Mouse (Mus musculus) erythroblast, embryonic 14.5 days (primary cell): ENCODE data around the gene Ccr7.

Source experiments
- GATA1 ChIP-seq: IDR thresholded peaks from 2 replicates; pipeline ENCODE4 v1.6.1; 2012; ENCODE audit warnings: low read length, inconsistent platforms, mixed read lengths
- TAL1 ChIP-seq: IDR thresholded peaks from 3 replicates; pipeline ENCODE4 v1.6.1; 2012; ENCODE audit warnings: low read length, inconsistent platforms, mixed read lengths

DNA sequence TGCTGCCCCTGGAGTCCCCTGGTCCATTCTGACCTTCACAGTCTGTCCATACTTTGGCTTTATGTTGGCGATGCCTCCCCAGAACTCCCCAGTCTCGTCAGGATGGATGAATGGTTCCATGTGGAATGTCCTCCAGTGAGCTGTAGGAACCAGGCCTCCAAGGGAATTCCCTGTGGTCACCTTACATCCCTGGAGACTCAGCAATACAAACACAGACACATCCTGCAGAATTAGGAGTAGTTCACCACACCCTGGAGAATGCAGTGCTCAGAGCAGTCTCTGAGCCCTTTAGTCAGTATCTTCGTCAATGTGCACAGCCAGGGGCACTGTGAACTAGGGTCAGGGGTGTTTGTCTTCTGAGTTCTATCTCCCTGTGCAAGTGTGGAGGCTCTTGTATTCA is 46.6 kb downstream of the Ccr7 start:
- no peak for TF ChIP-seq TAL1
- TF ChIP-seq GATA1 = no peak
